ENCODE assay signal across 22 mouse cellular contexts in the genomic region with DNA sequence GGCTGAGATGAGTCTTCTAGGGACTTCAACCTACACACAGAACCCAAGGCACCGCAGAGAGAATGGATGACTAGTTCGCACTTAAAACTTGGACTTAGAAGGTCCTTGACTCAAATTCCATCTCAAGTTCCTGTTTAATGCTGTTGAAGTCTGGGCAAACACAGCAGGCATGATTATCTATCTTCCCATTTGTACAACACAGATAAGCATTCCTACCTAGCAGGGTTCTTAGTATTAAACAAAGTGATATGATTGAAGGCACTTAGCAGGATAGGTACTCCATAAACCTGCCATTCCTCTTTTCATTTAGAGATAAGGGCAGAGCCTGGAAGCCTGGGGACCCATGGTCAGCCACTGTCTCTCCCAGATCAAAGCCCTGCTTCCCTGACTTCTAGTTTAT. TPM values are rescaled to one million over a fixed set of nuclear protein-coding genes. Genes with fewer than 3 reads are reported as not detected.
A peak's percentile ranks its signal among the peaks of the same experiment; 100 is the strongest.
DNase-seq lines count a peak whose midpoint lies in the region; ATAC-seq and TF ChIP-seq lines count a peak whose summit lies in the region.
"Had no signal": no experiment of that assay in that cellular context is flagged by ENCODE, and none has a peak within 500 bp of the region (broad histone marks: within the 10 kb centered on the region; RNA-seq: fewer than 3 reads in every experiment).

No protein-coding gene starts in this region.

- TF ChIP-seq EP300 in lung, postnatal 0 days (IDR thresholded peaks at IDR 0.05), result no peak
- TF ChIP-seq EP300 in MEL (IDR thresholded peaks at IDR 0.05; ENCODE audit: low read depth in 1 of 2, low read length in 2 of 2), result peak; percentile 70 to 76

- no peaks in the 10 kb centered on the region for H3K79me2 ChIP-seq in MEL (ENCODE audit: control insufficient read depth, insufficient read depth, low read length, poor library complexity)

- WGBS in intestine, embryonic 15.5 days, result 40% methylated on average over 2 of the region's 2 CpGs
- WGBS in intestine, postnatal 0 days, result 28% methylated on average over 2 of the region's 2 CpGs
- WGBS in lung, postnatal 0 days, result 53% methylated on average over 2 of the region's 2 CpGs
- 50% methylated on average over 2 of the region's 2 CpGs for WGBS in intestine, embryonic 16.5 days
- WGBS in midbrain, embryonic 10.5 days, result 92% methylated on average over 2 of the region's 2 CpGs

- no peak for TF ChIP-seq CTCF in intestine, postnatal 0 days (IDR thresholded peaks at IDR 0.05; ENCODE audit: low read depth)
- TF ChIP-seq CTCF in lung, postnatal 0 days (IDR thresholded peaks at IDR 0.05), result no peak
- TF ChIP-seq CTCF in MEL (IDR thresholded peaks at IDR 0.05 in 2 of 3, conservative IDR thresholded peaks at IDR 0.05 in 1 of 3; ENCODE audit: control insufficient read depth in 1 of 3, insufficient read depth in 1 of 3, low read depth in 2 of 3, low read length in 3 of 3, poor library complexity in 1 of 3, severe bottlenecking in 1 of 3), result no peak

- TF ChIP-seq POLR2A in MEL (IDR thresholded peaks at IDR 0.05; ENCODE audit: control insufficient read depth in 1 of 2, insufficient read depth in 1 of 2, low read depth in 1 of 2, low read length in 2 of 2, poor library complexity in 1 of 2), result no peak

- H3K27ac ChIP-seq in intestine, embryonic 15.5 days, result no peak overlapping the region
- H3K27ac ChIP-seq in intestine, postnatal 0 days (ENCODE audit: low read depth, low read length), result no peak overlapping the region
- H3K27ac ChIP-seq in lung, postnatal 0 days (ENCODE audit: low read length), result no peak overlapping the region
- peak overlapping the region; percentile 31; the same call in 1 of the 2 replicates for H3K27ac ChIP-seq in MEL (ENCODE audit: control insufficient read depth, low read depth, low read length)
- H3K27ac ChIP-seq in intestine, embryonic 16.5 days (ENCODE audit: low read length), result no peak overlapping the region
- H3K27ac ChIP-seq in midbrain, embryonic 10.5 days (replicated peaks), result no peak overlapping the region

- TF ChIP-seq RAD21 in MEL (IDR thresholded peaks at IDR 0.05; ENCODE audit: low read depth, low read length), result no peak

- H3K36me3 ChIP-seq in intestine, embryonic 15.5 days, result no peaks in the 10 kb centered on the region
- no peaks in the 10 kb centered on the region for H3K36me3 ChIP-seq in intestine, postnatal 0 days (ENCODE audit: control insufficient read depth, insufficient read depth)
- H3K36me3 ChIP-seq in lung, postnatal 0 days (ENCODE audit: insufficient read depth, low read length), result no peaks in the 10 kb centered on the region
- peaks cover 0 to 15% of the 10 kb centered on the region in 2 experiments; a peak in 2 of 4 replicates for H3K36me3 ChIP-seq in MEL (ENCODE audit: control insufficient read depth in 1 of 2, insufficient read depth in 2 of 2, low read length in 2 of 2)
- H3K36me3 ChIP-seq in intestine, embryonic 16.5 days (ENCODE audit: control insufficient read depth, insufficient read depth, low read length), result no peaks in the 10 kb centered on the region
- H3K36me3 ChIP-seq in midbrain, embryonic 10.5 days, result no peaks in the 10 kb centered on the region
- H3K36me3 ChIP-seq: G1E had no signal

- DNase-seq in lung, postnatal 0 days (ENCODE audit: low spot score), result peak; percentile 35
- DNase-seq in lung, adult 18-20 months, result no peak
- DNase-seq in MEL (ENCODE audit: low read depth, low spot score), result peak; percentile 54
- no peak for DNase-seq in layer of hippocampus, adult 11-12 months (ENCODE audit: low spot score)
- DNase-seq in midbrain, embryonic 10.5 days (ENCODE audit: low spot score), result no peak
- DNase-seq: adrenal gland, adult 2 months; adrenal gland, adult 8-10 months; adrenal gland, postnatal 10 days; adrenal gland, postnatal 14 days; adrenal gland, postnatal 25 days; adrenal gland, postnatal 36 days; B cell, adult 2 months; cerebellum, adult 11 months; cerebellum, adult 11-12 months; cerebellum, adult 18-20 months had no signal

- H3K4me3 ChIP-seq in intestine, embryonic 15.5 days (replicated peaks), result no peak overlapping the region
- no peak overlapping the region for H3K4me3 ChIP-seq in intestine, postnatal 0 days (ENCODE audit: low read depth, low read length)
- H3K4me3 ChIP-seq in lung, postnatal 0 days (ENCODE audit: low read depth, low read length), result no peak overlapping the region
- no peak overlapping the region for H3K4me3 ChIP-seq in MEL (ENCODE audit: control insufficient read depth in 1 of 2, insufficient read depth in 1 of 2, low read depth in 2 of 2, low read length in 2 of 2)
- H3K4me3 ChIP-seq in intestine, embryonic 16.5 days (ENCODE audit: low read length), result no peak overlapping the region
- H3K4me3 ChIP-seq in midbrain, embryonic 10.5 days, result no peak overlapping the region

- H3K9me3 ChIP-seq in intestine, embryonic 15.5 days, result no peaks in the 10 kb centered on the region
- H3K9me3 ChIP-seq in intestine, postnatal 0 days (ENCODE audit: control insufficient read depth), result no peaks in the 10 kb centered on the region
- H3K9me3 ChIP-seq in lung, postnatal 0 days (ENCODE audit: low read length), result no peaks in the 10 kb centered on the region
- H3K9me3 ChIP-seq in MEL (replicated peaks; ENCODE audit: insufficient read depth, low read length), result no peaks in the 10 kb centered on the region
- H3K9me3 ChIP-seq in intestine, embryonic 16.5 days (ENCODE audit: control insufficient read depth, low read length), result no peaks in the 10 kb centered on the region
- H3K9me3 ChIP-seq in midbrain, embryonic 10.5 days (replicated peaks), result no peaks in the 10 kb centered on the region

- H3K9ac ChIP-seq in intestine, embryonic 15.5 days, result no peak overlapping the region
- H3K9ac ChIP-seq in intestine, postnatal 0 days (ENCODE audit: low read depth, low read length), result no peak overlapping the region
- no peak overlapping the region for H3K9ac ChIP-seq in lung, postnatal 0 days (replicated peaks; ENCODE audit: low read depth)
- no peak overlapping the region for H3K9ac ChIP-seq in MEL (ENCODE audit: control insufficient read depth, low read depth, low read length, poor library complexity, severe bottlenecking)
- no peak overlapping the region for H3K9ac ChIP-seq in intestine, embryonic 16.5 days (ENCODE audit: low read depth, low read length)

- ATAC-seq in intestine, embryonic 15.5 days, result peak; percentile 71
- no peak for ATAC-seq in intestine, postnatal 0 days
- no peak; the same call in 1 of the 2 replicates for ATAC-seq in lung, postnatal 0 days
- ATAC-seq in intestine, embryonic 16.5 days, result 0 out of 2 replicates have a peak, but pooled peaks have one; percentile 37
- ATAC-seq: activated CD4-positive, CD25-positive, alpha-beta regulatory T cell, adult 4 months; CD4-positive, CD25-positive, alpha-beta regulatory T cell, adult 4 months; Patski had no signal

- H3K27me3 ChIP-seq in intestine, embryonic 15.5 days (replicated peaks), result no peaks in the 10 kb centered on the region
- no peaks in the 10 kb centered on the region for H3K27me3 ChIP-seq in intestine, postnatal 0 days (replicated peaks; ENCODE audit: control insufficient read depth, insufficient read depth, low read length)
- no peaks in the 10 kb centered on the region for H3K27me3 ChIP-seq in lung, postnatal 0 days (replicated peaks; ENCODE audit: insufficient read depth, low read length)
- no peaks in the 10 kb centered on the region for H3K27me3 ChIP-seq in MEL (ENCODE audit: control insufficient read depth in 1 of 2, insufficient read depth in 2 of 2, low read length in 2 of 2)
- H3K27me3 ChIP-seq in intestine, embryonic 16.5 days (replicated peaks; ENCODE audit: control insufficient read depth, insufficient read depth, low read length), result no peaks in the 10 kb centered on the region
- H3K27me3 ChIP-seq in midbrain, embryonic 10.5 days (ENCODE audit: low read depth, poor library complexity, severe bottlenecking), result 0 out of 2 replicates have a peak, but pooled peaks cover 6% of the 10 kb centered on the region
- H3K27me3 ChIP-seq: Patski had no signal

- H3K4me2 ChIP-seq in intestine, embryonic 15.5 days (replicated peaks), result no peak overlapping the region
- no peak overlapping the region for H3K4me2 ChIP-seq in intestine, postnatal 0 days (replicated peaks; ENCODE audit: low read depth)
- H3K4me2 ChIP-seq in lung, postnatal 0 days (replicated peaks; ENCODE audit: low read depth, low read length), result no peak overlapping the region
- no peak overlapping the region for H3K4me2 ChIP-seq in intestine, embryonic 16.5 days (ENCODE audit: low read depth, low read length)

- H3K4me1 ChIP-seq in intestine, embryonic 15.5 days (replicated peaks), result peaks cover 21% of the 10 kb centered on the region
- no peaks in the 10 kb centered on the region; the same call in 1 of the 2 replicates for H3K4me1 ChIP-seq in intestine, postnatal 0 days (replicated peaks; ENCODE audit: control insufficient read depth, insufficient read depth, low read length)
- H3K4me1 ChIP-seq in lung, postnatal 0 days (ENCODE audit: insufficient read depth, low read depth, low read length), result no peaks in the 10 kb centered on the region
- peaks cover 5 to 24% of the 10 kb centered on the region in 2 experiments for H3K4me1 ChIP-seq in MEL (ENCODE audit: control insufficient read depth in 1 of 2, insufficient read depth in 2 of 2, low read length in 2 of 2)
- H3K4me1 ChIP-seq in intestine, embryonic 16.5 days (ENCODE audit: control insufficient read depth, insufficient read depth, low read length), result 0 out of 2 replicates have a peak, but pooled peaks cover 5% of the 10 kb centered on the region
- H3K4me1 ChIP-seq in midbrain, embryonic 10.5 days, result peaks cover 24% of the 10 kb centered on the region

TF ChIP-seq in MEL, 35 proteins besides CTCF, POLR2A, EP300 and RAD21 (continues in another document):
- TF ChIP-seq GATA1 (IDR thresholded peaks at IDR 0.05; ENCODE audit: low read depth, low read length) (peak; percentile 85), USF1 (IDR thresholded peaks at IDR 0.05; ENCODE audit: low read depth, low read length) (no peak), GABPA (IDR thresholded peaks at IDR 0.05; ENCODE audit: low read depth, low read length) (no peak), RCOR1 (IDR thresholded peaks at IDR 0.05; ENCODE audit: low read depth, low read length) (peak; percentile 58; the same call in 1 of the 2 replicates), SIN3A (IDR thresholded peaks at IDR 0.05; ENCODE audit: low read length) (no peak), E2F4 (IDR thresholded peaks at IDR 0.05; ENCODE audit: borderline replicate concordance, low read depth, low read length) (no peak), TCF12 (IDR thresholded peaks at IDR 0.05; ENCODE audit: low read depth, low read length) (peak; percentile 71)

RNA-seq across cellular contexts. Expression of gene Notch2, which starts 45.1 kb away (rescaled TPM):
- polyA plus RNA-seq in intestine, embryonic 15.5 days (2015; fragmentation: Nextera tagmentation; extraction: Ambion mirVana), result 15.8 and 17.9 TPM in 2 replicates
- 4.9 and 5.1 TPM in 2 replicates for polyA plus RNA-seq in intestine, postnatal 0 days (2015; fragmentation: Nextera tagmentation; extraction: Ambion mirVana)
- 18.3 and 20.1 TPM in 2 replicates for polyA plus RNA-seq in lung, postnatal 0 days (2015; fragmentation: Nextera tagmentation; extraction: Ambion mirVana)
- total RNA-seq in MEL (2012; rRNA removed), result 16.6 and 22.7 TPM in 2 replicates
- 10 to 100 TPM; 16.2 to 36.6 TPM for polyA plus RNA-seq in MEL (2012; ENCODE audit: insufficient read depth in 1 of 2, insufficient read length in 2 of 2, low read depth in 1 of 2, low replicate concordance in 2 of 2, missing spikeins in 1 of 2)
- 9.1 and 10.9 TPM in 2 replicates for polyA plus RNA-seq in intestine, embryonic 16.5 days (2015; fragmentation: Nextera tagmentation; extraction: Ambion mirVana)
- 16.1 and 16.6 TPM in 2 replicates for polyA plus RNA-seq in midbrain, embryonic 10.5 days (2016; fragmentation: Nextera tagmentation; extraction: Ambion mirVana)
- polyA plus RNA-seq: G1E had no signal

Comparison
In these comparisons a context has a peak if more than half of its experiments do, and no peak if none do; other contexts are left out.
1. ATAC-seq: peak in intestine, embryonic 15.5 days (single experiment) and intestine, embryonic 16.5 days (single experiment); none in intestine, postnatal 0 days (single experiment) and lung, postnatal 0 days (single experiment).
2. DNase-seq: peak in lung, postnatal 0 days (single experiment) and MEL (single experiment); none in lung, adult 18-20 months (0 of 2), layer of hippocampus, adult 11-12 months (single experiment) and midbrain, embryonic 10.5 days (single experiment).